Mouse (Mus musculus) forebrain, postnatal 0 days (tissue): ENCODE results near the gene Cdk16. TPM values are rescaled to one million over a fixed set of nuclear protein-coding genes. Genes with fewer than 3 reads are reported as not detected.
A peak's percentile ranks its signal among the peaks of the same experiment; 100 is the strongest.

Source experiments
- ATAC-seq: fragments of 200-750 bp; cut with Nextera tagmentation; 2 replicates; pipeline ENCODE4 v1.8.0; 2017; ENCODE audit warnings: mild to moderate bottlenecking, moderate library complexity
- DNase-seq: peaks from one replicate; pipeline ENCODE4 v3.0.0-alpha.2; 2015
- H3K27ac ChIP-seq: fragments of 300-500 bp; sonication (generic); 2 replicates; pipeline ENCODE4 v1.5.1; 2014; ENCODE audit warnings: low read depth, mild to moderate bottlenecking, antibody characterized with exemption, low read length, moderate library complexity, mixed read lengths
- H3K27me3 ChIP-seq: fragments of 300-500 bp; sonication (generic); 2 replicates; pipeline ENCODE4 v1.6.1; 2014; ENCODE audit warnings: mild to moderate bottlenecking, low read length, mixed read lengths; ENCODE audit not compliant: insufficient read depth
- H3K36me3 ChIP-seq: fragments of 300-500 bp; sonication (generic); 2 replicates; pipeline ENCODE4 v1.6.1; 2014; ENCODE audit warnings: mild to moderate bottlenecking, moderate library complexity; ENCODE audit not compliant: insufficient read depth
- H3K4me1 ChIP-seq: fragments of 300-500 bp; sonication (generic); 2 replicates; pipeline ENCODE4 v1.6.1; 2014; ENCODE audit warnings: antibody characterized with exemption; ENCODE audit not compliant: insufficient read depth
- H3K4me2 ChIP-seq: fragments of 300-500 bp; sonication (generic); 2 replicates; pipeline ENCODE4 v1.6.1; 2014; ENCODE audit warnings: low read depth, mild to moderate bottlenecking, moderate library complexity
- H3K4me3 ChIP-seq: fragments of 300-500 bp; sonication (generic); 2 replicates; pipeline ENCODE4 v1.5.1; 2014; ENCODE audit warnings: low read depth, low read length, mixed read lengths
- H3K9ac ChIP-seq: fragments of 300-500 bp; sonication (generic); 2 replicates; pipeline ENCODE4 v1.6.1; 2014; ENCODE audit warnings: mild to moderate bottlenecking
- H3K9me3 ChIP-seq: fragments of 300-500 bp; sonication (generic); 2 replicates; pipeline ENCODE4 v1.6.1; 2016; ENCODE audit warnings: low read length
- CTCF ChIP-seq: sonication (generic); IDR thresholded peaks from 2 replicates; pipeline ENCODE4 v1.5.1; 2016; ENCODE audit warnings: antibody characterized with exemption, control low read depth, low read depth
- WGBS: fragments of 180-500 bp; shearing (Covaris S2); extraction: QIAGEN DNeasy Blood & Tissue Kit; methylation state at CpG from one replicate; pipeline ENCODE4 v1.1.7; 2014; 5-methylcytosine and 5-hydroxymethylcytosine counted together
- polyA plus RNA-seq: library from polyadenylated mRNA; unstranded; fragments of >200 nt; fragmentation: Nextera tagmentation; extraction: Ambion mirVana; gene quantifications from 2 replicates; pipeline ENCODE4 v1.2.1, GENCODE M21; 2015
- total RNA-seq: library from RNA; depleted of rRNA; stranded (reverse); fragments of >200 nt; gene quantifications from 2 replicates; pipeline ENCODE4 v1.2.3, GENCODE M21; 2014; rRNA removed

Cdk16 gene
- total RNA-seq (160 and 194 TPM in 2 replicates), polyA plus RNA-seq (149 and 160 TPM in 2 replicates)

GRCm38 (mm10) chrX:20687519-20688067, at the start of gene Cdk16:
TSS of gene Cdk16 (plus strand) at chrX:20687954.
- DNase-seq: peak; percentile 93
- Histone ChIP-seq H3K4me1 (0 out of 2 replicates have a peak, but pooled peaks cover 2% of the 10 kb centered on the region), H3K4me3 (peak within 1 kb of the TSS; percentile 60), H3K36me3 (peaks cover 6% of the 10 kb centered on the region; the same call in 1 of the 2 replicates), H3K9me3 (no peaks in the 10 kb centered on the region), H3K27me3 (no peaks in the 10 kb centered on the region), H3K4me2 (peak within 1 kb of the TSS; percentile 57), H3K27ac (peak within 1 kb of the TSS; percentile 94), H3K9ac (peak within 1 kb of the TSS; percentile 80)
- 27% methylated on average over 16 of the region's 16 CpGs for WGBS
- no peak for TF ChIP-seq CTCF
- ATAC-seq: peak; percentile 93

DNA sequence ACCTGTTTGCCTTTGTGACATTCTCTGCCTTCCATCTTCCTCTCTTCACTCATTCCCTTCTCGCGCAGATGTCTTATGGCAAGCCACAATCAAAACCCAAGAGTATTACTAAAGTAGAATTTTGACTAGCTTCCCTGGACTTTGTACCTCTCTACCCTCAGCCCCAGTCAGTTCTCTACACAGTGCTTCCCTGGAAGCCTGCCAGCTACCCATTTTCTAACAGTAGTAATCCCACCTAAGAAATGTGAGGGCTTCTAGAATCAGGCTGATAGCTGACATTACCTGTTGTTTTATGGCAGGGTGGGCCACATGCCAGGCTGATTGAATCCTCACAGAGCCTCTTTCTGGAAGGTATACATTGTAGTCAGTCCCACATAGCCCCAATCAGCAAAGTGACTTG, 49.6 kb upstream of the Cdk16 start:
- WGBS: 97% methylated on average over 2 of the region's 2 CpGs
- H3K4me2 ChIP-seq: no peak overlapping the region
- H3K27me3 ChIP-seq: no peaks in the 10 kb centered on the region
- peaks cover 7% of the 10 kb centered on the region; the same call in 1 of the 2 replicates for H3K36me3 ChIP-seq
- DNase-seq (no peak), ATAC-seq (no peak)
- no peak overlapping the region for H3K4me3 ChIP-seq
- H3K9ac ChIP-seq: no peak overlapping the region
- H3K27ac ChIP-seq: no peak overlapping the region
- H3K4me1 ChIP-seq: no peaks in the 10 kb centered on the region
- no peak for TF ChIP-seq CTCF
- no peaks in the 10 kb centered on the region for H3K9me3 ChIP-seq

- TF ChIP-seq CTCF: no peak
- no peak for DNase-seq
- 77% methylated on average over 5 of the region's 5 CpGs for WGBS
- no peak for ATAC-seq
- H3K4me3 ChIP-seq: no peak overlapping the region
- H3K36me3 ChIP-seq: peaks cover 18% of the 10 kb centered on the region
- H3K9ac ChIP-seq: no peak overlapping the region
- H3K4me1 ChIP-seq: no peaks in the 10 kb centered on the region
- H3K9me3 ChIP-seq: no peaks in the 10 kb centered on the region
- no peak overlapping the region for H3K4me2 ChIP-seq
- H3K27me3 ChIP-seq: no peaks in the 10 kb centered on the region
- H3K27ac ChIP-seq: no peak overlapping the region
These were observed 43.0 kb upstream of the Cdk16 start for GRCm38 (mm10) chrX:20644780-20645179.

DNA sequence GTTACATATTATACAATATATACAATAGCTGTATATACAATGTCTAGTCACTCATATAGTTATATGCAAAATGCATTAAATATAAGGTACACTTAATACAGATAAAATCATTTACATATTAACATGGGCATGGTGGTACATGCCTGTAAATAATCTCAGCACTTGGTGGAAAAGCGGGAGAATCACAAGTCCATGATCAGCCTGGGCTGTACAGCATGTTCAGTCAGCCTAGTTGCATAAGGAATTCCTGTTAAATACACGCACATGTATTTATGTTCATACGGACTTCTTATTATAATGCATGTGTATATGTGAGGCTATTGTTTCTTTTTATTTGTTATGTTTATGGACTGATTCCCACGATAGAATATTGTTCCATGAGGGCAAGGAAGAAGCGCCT, 30.2 kb upstream of the Cdk16 start:
- Histone ChIP-seq H3K27me3 (no peaks in the 10 kb centered on the region), H3K9me3 (no peaks in the 10 kb centered on the region), H3K4me3 (peak overlapping the region; percentile 42), H3K4me2 (peak overlapping the region; percentile 71), H3K9ac (0 out of 2 replicates have a peak overlapping the region, but pooled peaks have one; percentile 35), H3K4me1 (no peaks in the 10 kb centered on the region), H3K27ac (no peak overlapping the region), H3K36me3 (no peaks in the 10 kb centered on the region)
- no peak for TF ChIP-seq CTCF
- DNase-seq (peak; percentile 11), ATAC-seq (no peak)
- WGBS: 34% methylated on average over 5 of the region's 5 CpGs

GRCm38 (mm10) chrX:20658026-20658652, 29.6 kb upstream of the Cdk16 start, which contains the start of gene Uba1:
TSS of gene Uba1 (plus strand) at chrX:20658326.
- Histone ChIP-seq H3K27me3 (no peaks in the 10 kb centered on the region), H3K4me2 (peak within 1 kb of the TSS; percentile 71), H3K9me3 (no peaks in the 10 kb centered on the region), H3K9ac (peak within 1 kb of the TSS; percentile 35), H3K4me3 (peak within 1 kb of the TSS; percentile 42), H3K36me3 (no peaks in the 10 kb centered on the region), H3K27ac (peak within 1 kb of the TSS; percentile 21; the same call in 1 of the 2 replicates), H3K4me1 (no peaks in the 10 kb centered on the region)
- peak; percentile 91 for DNase-seq
- no peak for TF ChIP-seq CTCF
- peak; percentile 88 for ATAC-seq
- 22% methylated on average over 27 of the region's 27 CpGs for WGBS

DNA sequence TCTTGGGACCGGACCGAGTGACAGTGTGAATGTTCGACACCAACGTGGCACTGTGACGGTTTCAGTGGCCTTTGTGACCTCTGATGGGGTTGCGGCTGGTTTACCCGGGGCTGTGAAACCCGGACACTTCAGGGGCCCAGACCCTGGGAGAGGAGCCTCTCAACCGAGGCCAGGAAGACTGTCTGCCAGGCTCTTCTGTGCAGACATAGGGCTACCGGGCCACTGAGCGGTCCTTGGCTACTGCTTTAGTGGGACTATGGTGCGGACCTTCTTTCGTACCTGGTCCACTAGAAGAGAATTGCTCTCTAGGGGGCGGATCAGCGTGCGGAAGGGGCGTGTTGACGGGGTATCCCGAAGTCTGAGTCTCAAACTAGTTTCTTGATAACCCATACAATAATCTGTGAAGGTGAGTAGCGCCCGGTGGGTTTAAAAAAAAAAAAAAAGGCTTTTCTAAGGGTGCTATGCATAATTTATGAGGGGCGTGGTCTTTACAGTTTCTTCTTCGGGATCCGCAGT, 28.8 kb upstream of the Cdk16 start:
- no peaks in the 10 kb centered on the region for H3K4me1 ChIP-seq
- no peak overlapping the region for H3K9ac ChIP-seq
- H3K27ac ChIP-seq: no peak overlapping the region
- peak overlapping the region; percentile 71 for H3K4me2 ChIP-seq
- H3K4me3 ChIP-seq: peak overlapping the region; percentile 42
- TF ChIP-seq CTCF: no peak
- DNase-seq: no peak
- no peaks in the 10 kb centered on the region for H3K36me3 ChIP-seq
- WGBS: 27% methylated on average over 24 of the region's 24 CpGs
- H3K27me3 ChIP-seq: no peaks in the 10 kb centered on the region
- ATAC-seq: no peak
- H3K9me3 ChIP-seq: no peaks in the 10 kb centered on the region

DNA sequence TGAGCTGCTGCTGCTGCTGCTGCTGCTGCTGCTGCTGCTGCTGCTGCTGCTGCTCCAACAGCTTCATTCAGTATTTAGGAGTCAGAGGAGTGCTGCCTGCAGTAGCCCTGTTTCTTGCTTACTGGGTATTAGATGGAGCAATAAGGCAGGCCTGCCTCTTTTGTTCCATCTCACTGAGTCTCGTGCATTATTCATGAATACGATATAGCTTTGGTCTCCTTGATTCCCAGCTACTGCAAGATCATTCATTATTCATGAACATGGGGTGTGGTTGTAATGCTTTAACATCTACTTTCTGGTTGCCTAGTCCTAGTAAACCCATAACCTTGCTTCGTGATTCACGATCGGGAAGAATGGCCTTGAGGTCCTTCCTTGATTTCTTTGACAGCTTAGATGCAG, 25.4 kb upstream of the Cdk16 start:
- no peaks in the 10 kb centered on the region for H3K9me3 ChIP-seq
- H3K27ac ChIP-seq: peak overlapping the region; percentile 94
- no peaks in the 10 kb centered on the region for H3K36me3 ChIP-seq
- WGBS: 34% methylated on average over 5 of the region's 5 CpGs
- no peak for TF ChIP-seq CTCF
- H3K9ac ChIP-seq: peak overlapping the region; percentile 79; the same call in 1 of the 2 replicates
- no peaks in the 10 kb centered on the region for H3K27me3 ChIP-seq
- no peak overlapping the region for H3K4me2 ChIP-seq
- no peak for DNase-seq
- ATAC-seq: peak; percentile 66
- peak overlapping the region; percentile 60 for H3K4me3 ChIP-seq
- H3K4me1 ChIP-seq: 0 out of 2 replicates have a peak, but pooled peaks cover 6% of the 10 kb centered on the region
